Mouse (Mus musculus): ENCODE results near the gene Gm10309. TPM values are rescaled to one million over a fixed set of nuclear protein-coding genes. Genes with fewer than 3 reads are reported as not detected.
"Not testable (repeated sequence)": the region's sequence is repeated elsewhere in the genome, so short reads cannot be mapped to it uniquely, and the experiment has no call there.

The Gm10309 gene
- total and polyA plus RNA-seq, 3 experiments, result 0.19 TPM; not detected in 2

- DNase-seq, result no peak
Observed at GRCm38 (mm10) chr17:86514974-86515620, 10.1 kb upstream of the Gm10309 start.

GRCm38 (mm10) chr17:86509871-86510270 is 4.8 kb upstream of the Gm10309 start:
- DNase-seq, result no peak

- DNase-seq, result no peak
Observed at GRCm38 (mm10) chr17:86508212-86508490, 3.1 kb upstream of the Gm10309 start.

GRCm38 (mm10) chr17:86507342-86508211 is 2.5 kb upstream of the Gm10309 start:
- peak; percentile 57 for DNase-seq

GRCm38 (mm10) chr17:86506881-86507280 is 1.8 kb upstream of the Gm10309 start:
- no peak for DNase-seq

- DNase-seq, result no peak
Observed at GRCm38 (mm10) chr17:86503208-86503897, 1.7 kb downstream of the Gm10309 start.

GRCm38 (mm10) chr17:86501393-86501792 is 3.6 kb downstream of the Gm10309 start:
- no peak for DNase-seq

GRCm38 (mm10) chr17:86499359-86500045 is 5.5 kb downstream of the Gm10309 start:
- DNase-seq, result peak; percentile 43

GRCm38 (mm10) chr17:86497302-86497701 is 7.7 kb downstream of the Gm10309 start:
- no peak for DNase-seq

GRCm38 (mm10) chr17:86496123-86496771 is 8.8 kb downstream of the Gm10309 start:
- no peak for DNase-seq

GRCm38 (mm10) chr17:86494895-86495294 is 10.1 kb downstream of the Gm10309 start:
- no peak for DNase-seq

- no peak for DNase-seq
Observed at GRCm38 (mm10) chr17:86494494-86494893, 10.5 kb downstream of the Gm10309 start.

GRCm38 (mm10) chr17:86493891-86494420 is 11.1 kb downstream of the Gm10309 start:
- no peak for DNase-seq

- no peak for DNase-seq
Observed at GRCm38 (mm10) chr17:86492376-86492775, 12.7 kb downstream of the Gm10309 start.

- DNase-seq, result no peak
Observed at GRCm38 (mm10) chr17:86489827-86490226, 15.2 kb downstream of the Gm10309 start.

- DNase-seq, result no peak
Observed at GRCm38 (mm10) chr17:86487450-86487849, 17.6 kb downstream of the Gm10309 start.

GRCm38 (mm10) chr17:86486657-86487056 is 18.4 kb downstream of the Gm10309 start:
- no peak for DNase-seq

GRCm38 (mm10) chr17:86484087-86484737 is 20.8 kb downstream of the Gm10309 start:
- peak; percentile 83 for DNase-seq

- DNase-seq, result no peak
Observed at GRCm38 (mm10) chr17:86482675-86483074, 22.4 kb downstream of the Gm10309 start.

- DNase-seq, result no peak
Observed at GRCm38 (mm10) chr17:86479406-86479805, 25.6 kb downstream of the Gm10309 start.

- DNase-seq, result not testable (repeated sequence)
Observed at GRCm38 (mm10) chr17:86477401-86477800, 27.6 kb downstream of the Gm10309 start.
